Mouse (Mus musculus) heart, embryonic 16.5 days (tissue): ENCODE measurements around the gene Ddx42. TPM values are rescaled to one million over a fixed set of nuclear protein-coding genes. Genes with fewer than 3 reads are reported as not detected.
"Not testable (repeated sequence)": the region's sequence is repeated elsewhere in the genome, so short reads cannot be mapped to it uniquely, and the experiment has no call there.

Experiments
- ATAC-seq: fragments of 200-750 bp; cut with Nextera tagmentation; replicated peaks from 2 replicates; pipeline ENCODE4 v1.8.0; 2017; ENCODE audit warnings: moderate number of reproducible peaks; ENCODE audit not compliant: insufficient read depth, low FRiP score; ENCODE audit errors: extremely low read depth
- H3K27ac ChIP-seq: fragments of 300-500 bp; sonication (generic); 2 replicates; pipeline ENCODE4 v1.5.1; 2014; ENCODE audit warnings: mild to moderate bottlenecking, low read length, control low read depth, moderate library complexity
- H3K27me3 ChIP-seq: fragments of 300-500 bp; sonication (generic); 2 replicates; pipeline ENCODE4 v1.6.1; 2014; ENCODE audit warnings: low read length, mixed read lengths; ENCODE audit not compliant: control insufficient read depth, insufficient read depth
- H3K36me3 ChIP-seq: fragments of 300-500 bp; sonication (generic); 2 replicates; pipeline ENCODE4 v1.6.1; 2014; ENCODE audit not compliant: control insufficient read depth, insufficient read depth
- H3K4me1 ChIP-seq: fragments of 300-500 bp; sonication (generic); 2 replicates; pipeline ENCODE4 v1.6.1; 2014; ENCODE audit warnings: low read length, mixed read lengths; ENCODE audit not compliant: control insufficient read depth, insufficient read depth
- H3K4me2 ChIP-seq: fragments of 300-500 bp; sonication (generic); 2 replicates; pipeline ENCODE4 v1.6.1; 2014; ENCODE audit warnings: low read depth, mild to moderate bottlenecking, control low read depth, low read length
- H3K4me3 ChIP-seq: fragments of 300-500 bp; sonication (generic); 2 replicates; pipeline ENCODE4 v1.5.1; 2014; ENCODE audit warnings: mild to moderate bottlenecking, control low read depth, low read length
- H3K9ac ChIP-seq: fragments of 300-500 bp; sonication (generic); 2 replicates; pipeline ENCODE4 v1.6.1; 2014; ENCODE audit warnings: low read length, control low read depth
- H3K9me3 ChIP-seq: fragments of 300-500 bp; sonication (generic); replicated peaks from 2 replicates; pipeline ENCODE4 v1.6.1; 2016; ENCODE audit warnings: low read length; ENCODE audit not compliant: control insufficient read depth
- WGBS: fragments of 180-500 bp; shearing (Covaris S2); extraction: QIAGEN DNeasy Blood & Tissue Kit; methylation state at CpG from one replicate; pipeline ENCODE4 v1.1.7; 2014; 5-methylcytosine and 5-hydroxymethylcytosine counted together
- polyA plus RNA-seq: library from polyadenylated mRNA; unstranded; fragments of >200 nt; fragmentation: Nextera tagmentation; extraction: Ambion mirVana; gene quantifications from 2 replicates; pipeline ENCODE4 v1.2.1, GENCODE M21; 2015

Ddx42 gene
- polyA plus RNA-seq, 1 experiment from 2014 or later: 46.5 TPM

DNA sequence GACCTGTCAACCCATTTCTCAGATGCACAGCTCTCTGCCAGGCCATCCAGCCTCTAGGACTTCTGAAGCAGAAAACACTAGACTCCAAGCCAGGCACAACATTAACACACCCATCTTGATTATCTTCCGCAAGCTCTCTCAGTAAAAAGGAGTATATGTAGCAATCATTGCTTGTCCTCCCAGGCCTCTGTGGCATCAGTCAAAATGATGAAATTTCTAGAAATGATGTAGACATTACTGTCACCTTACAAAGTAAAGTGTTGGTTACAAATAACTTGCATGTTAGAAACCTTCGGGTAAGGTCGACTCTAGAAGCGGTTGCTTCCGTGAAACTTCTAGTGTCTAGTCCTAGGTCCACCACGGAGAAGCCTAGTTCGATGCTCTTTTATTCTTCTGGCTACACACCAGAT, 1.3 kb upstream of the Ddx42 start:
- Histone ChIP-seq H3K9me3 (no peaks in the 10 kb centered on the region), H3K4me3 (peak overlapping the region; percentile 99), H3K27ac (peak overlapping the region; percentile 98), H3K36me3 (peaks cover 14% of the 10 kb centered on the region), H3K4me1 (peaks cover 33% of the 10 kb centered on the region), H3K27me3 (no peaks in the 10 kb centered on the region), H3K4me2 (peak overlapping the region; percentile 82), H3K9ac (peak overlapping the region; percentile 82)
- 19% methylated on average over 7 of the region's 7 CpGs for WGBS
- ATAC-seq: no peak

DNA sequence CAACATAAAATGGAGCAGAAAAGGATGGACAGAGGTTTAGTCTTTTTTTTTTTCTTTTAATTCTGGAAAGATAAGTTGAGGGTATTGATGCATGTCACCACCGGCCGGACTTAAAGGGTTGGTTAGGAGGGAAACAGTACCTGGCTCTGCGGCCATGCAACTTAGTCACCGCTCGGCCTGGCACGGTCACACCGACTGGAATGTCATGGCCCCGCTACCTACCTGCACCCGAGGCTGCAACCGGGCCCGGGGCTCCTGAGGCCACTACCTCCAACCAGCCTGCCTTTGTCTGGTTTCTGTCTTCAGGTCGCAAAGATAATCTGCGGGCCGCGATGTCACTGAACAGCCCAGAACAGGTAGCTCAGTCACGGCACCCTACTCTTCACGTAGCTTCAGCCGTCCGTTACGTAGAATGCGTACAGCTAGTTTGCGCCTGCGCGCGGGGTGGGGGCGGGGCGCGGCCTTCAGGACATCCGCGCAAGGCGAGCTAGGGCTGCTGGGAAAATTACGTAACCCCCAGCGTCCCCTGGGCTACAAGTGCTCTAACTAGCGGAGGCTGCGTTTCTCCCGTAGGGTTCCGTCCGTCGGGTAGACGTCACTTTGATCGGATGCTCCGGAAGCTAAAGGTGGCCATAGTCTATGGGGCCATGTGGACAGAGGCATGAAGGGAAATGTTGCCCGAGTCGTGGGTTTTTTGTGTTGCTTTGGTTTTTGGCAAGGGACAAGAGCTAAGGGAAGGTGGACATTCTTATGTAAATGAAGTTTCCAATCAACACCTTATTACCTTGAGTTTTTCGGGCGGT, 598 bp upstream of the Ddx42 start, which contains the start of gene Ccdc47:
Ccdc47 (minus strand) TSS at position 418 of the 803 bp plus-strand sequence.
- Histone ChIP-seq H3K9ac (peak within 1 kb of the TSS; percentile 99), H3K27me3 (no peaks in the 10 kb centered on the region), H3K9me3 (no peaks in the 10 kb centered on the region), H3K27ac (peak within 1 kb of the TSS; percentile 98), H3K4me1 (peaks cover 33% of the 10 kb centered on the region), H3K4me3 (peak within 1 kb of the TSS; percentile 99), H3K4me2 (peak within 1 kb of the TSS; percentile 82), H3K36me3 (peaks cover 8% of the 10 kb centered on the region)
- ATAC-seq: peak; percentile 97
- under 1% methylated on average over 46 of the region's 46 CpGs for WGBS

DNA sequence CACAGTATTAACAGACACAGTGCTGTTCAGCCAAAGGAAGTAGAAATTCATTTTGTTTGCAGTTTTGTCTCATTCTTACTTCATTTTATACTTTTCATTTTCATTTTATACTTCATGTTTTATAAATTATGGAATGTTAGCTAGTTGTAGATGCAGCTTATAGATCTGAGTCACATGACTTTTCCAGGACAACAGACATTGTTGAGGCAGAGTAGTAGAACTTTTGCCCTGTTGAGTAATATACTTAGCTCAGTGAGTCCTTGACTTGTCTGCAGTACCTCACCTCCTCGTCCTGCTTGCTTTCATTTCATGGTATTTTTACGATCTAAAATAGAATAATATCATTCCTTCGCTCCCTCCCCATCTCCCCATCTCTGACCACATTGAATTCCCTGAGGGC, 3.9 kb downstream of the Ddx42 start:
- Histone ChIP-seq H3K9me3 (no peaks in the 10 kb centered on the region), H3K4me3 (no peak overlapping the region), H3K4me1 (peaks cover 13% of the 10 kb centered on the region), H3K27ac (no peak overlapping the region), H3K27me3 (no peaks in the 10 kb centered on the region), H3K4me2 (no peak overlapping the region), H3K9ac (no peak overlapping the region), H3K36me3 (peaks cover 8% of the 10 kb centered on the region)
- no peak for ATAC-seq
- 92% methylated on average over 3 of the region's 3 CpGs for WGBS

DNA sequence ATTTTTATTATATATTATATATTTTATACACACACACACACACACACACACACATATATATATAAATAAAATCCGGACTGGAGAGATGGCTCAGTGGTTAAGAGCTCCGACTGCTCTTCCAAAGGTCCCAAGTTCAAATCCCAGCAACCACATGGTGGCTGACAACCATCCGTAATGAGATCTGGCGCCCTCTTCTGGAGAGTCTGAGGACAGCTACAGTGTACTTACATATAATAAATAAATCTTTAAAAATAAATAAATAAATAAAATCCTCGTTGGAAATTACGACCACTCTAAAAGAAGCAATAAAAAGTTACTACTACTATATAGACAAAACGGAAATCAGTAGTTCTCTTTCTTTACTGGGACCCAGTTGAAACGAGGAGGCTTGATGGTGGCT, 17.3 kb downstream of the Ddx42 start:
- not testable (repeated sequence) for H3K4me1 ChIP-seq, H3K4me2 ChIP-seq, H3K9me3 ChIP-seq, H3K4me3 ChIP-seq, H3K27ac ChIP-seq, H3K9ac ChIP-seq, H3K27me3 ChIP-seq, ATAC-seq
- 84% methylated on average over 8 of the region's 8 CpGs for WGBS
- H3K36me3 ChIP-seq: peaks cover 50% of the 10 kb centered on the region

DNA sequence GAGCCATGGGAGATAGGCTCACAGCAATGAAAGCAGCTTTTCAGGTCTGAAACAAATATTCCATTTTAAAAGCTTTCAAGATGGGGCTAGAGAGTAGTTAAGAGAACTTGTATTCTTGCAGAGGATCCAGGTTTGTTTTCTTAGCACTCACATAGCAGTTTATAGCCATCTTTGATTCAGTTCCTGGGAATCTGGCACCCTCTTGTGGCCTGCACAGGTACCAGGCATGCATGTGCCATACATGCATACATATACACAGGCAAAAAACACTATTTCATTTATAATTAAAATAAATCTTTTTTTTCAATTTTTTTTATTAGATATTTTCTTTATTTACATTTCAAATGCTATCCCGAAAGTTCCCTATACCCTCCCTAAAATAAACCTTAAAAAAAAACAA, 30.1 kb downstream of the Ddx42 start:
- Histone ChIP-seq H3K4me2 (no peak overlapping the region), H3K4me1 (no peaks in the 10 kb centered on the region), H3K9me3 (peaks cover 4% of the 10 kb centered on the region; the same call in 1 of the 2 replicates), H3K27me3 (no peaks in the 10 kb centered on the region), H3K36me3 (peaks cover 85% of the 10 kb centered on the region), H3K27ac (no peak overlapping the region), H3K4me3 (no peak overlapping the region), H3K9ac (no peak overlapping the region)
- ATAC-seq: no peak
- WGBS: 89% methylated on average over 1 of the region's 1 CpGs

DNA sequence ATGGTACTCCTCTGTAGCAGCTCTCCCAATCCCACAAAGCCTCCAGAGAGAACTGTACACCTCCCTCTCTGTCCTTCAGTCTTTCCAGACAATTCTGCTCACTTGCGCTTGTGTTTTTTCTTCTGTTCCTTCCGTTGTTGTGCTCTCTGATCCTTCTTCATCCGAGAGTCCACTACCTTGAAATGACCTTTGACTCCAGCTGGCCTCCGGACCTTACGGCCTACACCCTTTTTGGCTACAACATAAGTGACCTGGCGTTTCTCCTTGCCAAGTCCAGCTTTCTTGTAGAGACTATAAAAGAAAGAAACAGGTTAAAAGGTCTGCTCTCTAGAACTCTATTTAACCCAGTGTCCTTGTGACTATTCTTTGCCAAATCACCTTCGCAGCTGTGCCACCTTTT, 32.6 kb downstream of the Ddx42 start:
- no peak overlapping the region for H3K27ac ChIP-seq
- no peak overlapping the region for H3K9ac ChIP-seq
- WGBS: 87% methylated on average over 7 of the region's 7 CpGs
- no peak overlapping the region for H3K4me3 ChIP-seq
- peaks cover 78% of the 10 kb centered on the region for H3K36me3 ChIP-seq
- H3K4me1 ChIP-seq: no peaks in the 10 kb centered on the region
- ATAC-seq: no peak
- H3K9me3 ChIP-seq: peaks cover 4% of the 10 kb centered on the region; the same call in 1 of the 2 replicates
- no peak overlapping the region for H3K4me2 ChIP-seq
- H3K27me3 ChIP-seq: no peaks in the 10 kb centered on the region

DNA sequence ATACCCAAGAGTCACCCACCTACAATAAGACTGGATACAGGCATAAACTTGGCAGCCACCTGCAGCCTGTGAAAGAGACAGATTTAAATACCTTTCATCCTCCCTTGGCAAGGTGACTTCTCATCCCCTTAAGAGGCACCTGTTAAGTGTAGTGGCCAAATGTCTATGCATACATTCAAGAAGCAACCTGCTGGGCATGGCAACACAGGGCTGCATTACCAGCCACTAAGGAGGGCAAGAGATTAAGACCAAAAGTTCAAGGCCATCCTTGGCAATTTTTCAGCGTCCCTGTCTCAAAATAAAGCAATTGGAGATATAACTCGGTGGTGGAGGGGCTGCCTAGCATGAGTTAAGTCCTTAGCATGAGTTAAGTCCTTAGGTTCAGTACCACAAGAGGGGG, 38.0 kb downstream of the Ddx42 start:
- 10% methylated on average over 2 of the region's 2 CpGs for WGBS
- peak overlapping the region; percentile 94 for H3K9ac ChIP-seq
- no peaks in the 10 kb centered on the region for H3K9me3 ChIP-seq
- H3K27ac ChIP-seq: no peak overlapping the region; the same call in 1 of the 2 replicates
- H3K4me2 ChIP-seq: peak overlapping the region; percentile 100
- peaks cover 13% of the 10 kb centered on the region for H3K4me1 ChIP-seq
- peak overlapping the region; percentile 94 for H3K4me3 ChIP-seq
- peaks cover 41% of the 10 kb centered on the region for H3K36me3 ChIP-seq
- no peak for ATAC-seq
- no peaks in the 10 kb centered on the region for H3K27me3 ChIP-seq

DNA sequence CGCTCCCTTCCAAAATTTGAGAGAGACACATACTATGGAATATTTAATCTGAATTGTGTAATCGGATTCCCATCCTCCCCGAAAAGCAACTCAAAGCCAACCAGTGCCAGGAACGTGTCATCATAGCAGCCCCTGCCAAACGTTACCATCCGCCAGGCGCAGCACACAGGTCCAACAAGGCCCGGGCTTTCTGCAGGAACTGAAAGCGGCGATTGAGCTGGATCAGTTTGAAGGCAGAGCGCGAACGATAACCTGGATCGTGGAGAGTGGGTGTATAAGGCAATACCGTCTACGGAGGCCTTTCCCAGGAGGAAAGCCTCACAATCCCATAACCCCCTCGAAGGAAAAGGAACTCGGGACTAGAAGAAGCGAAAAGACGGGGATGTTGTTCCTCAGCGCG, 38.4 kb downstream of the Ddx42 start:
- peak overlapping the region; percentile 100 for H3K4me2 ChIP-seq
- peak overlapping the region; percentile 94 for H3K9ac ChIP-seq
- no peak for ATAC-seq
- H3K27ac ChIP-seq: peak overlapping the region; percentile 85
- H3K4me3 ChIP-seq: peak overlapping the region; percentile 94
- no peaks in the 10 kb centered on the region for H3K27me3 ChIP-seq
- 2% methylated on average over 22 of the region's 22 CpGs for WGBS
- peaks cover 13% of the 10 kb centered on the region for H3K4me1 ChIP-seq
- no peaks in the 10 kb centered on the region for H3K9me3 ChIP-seq
- peaks cover 37% of the 10 kb centered on the region for H3K36me3 ChIP-seq

DNA sequence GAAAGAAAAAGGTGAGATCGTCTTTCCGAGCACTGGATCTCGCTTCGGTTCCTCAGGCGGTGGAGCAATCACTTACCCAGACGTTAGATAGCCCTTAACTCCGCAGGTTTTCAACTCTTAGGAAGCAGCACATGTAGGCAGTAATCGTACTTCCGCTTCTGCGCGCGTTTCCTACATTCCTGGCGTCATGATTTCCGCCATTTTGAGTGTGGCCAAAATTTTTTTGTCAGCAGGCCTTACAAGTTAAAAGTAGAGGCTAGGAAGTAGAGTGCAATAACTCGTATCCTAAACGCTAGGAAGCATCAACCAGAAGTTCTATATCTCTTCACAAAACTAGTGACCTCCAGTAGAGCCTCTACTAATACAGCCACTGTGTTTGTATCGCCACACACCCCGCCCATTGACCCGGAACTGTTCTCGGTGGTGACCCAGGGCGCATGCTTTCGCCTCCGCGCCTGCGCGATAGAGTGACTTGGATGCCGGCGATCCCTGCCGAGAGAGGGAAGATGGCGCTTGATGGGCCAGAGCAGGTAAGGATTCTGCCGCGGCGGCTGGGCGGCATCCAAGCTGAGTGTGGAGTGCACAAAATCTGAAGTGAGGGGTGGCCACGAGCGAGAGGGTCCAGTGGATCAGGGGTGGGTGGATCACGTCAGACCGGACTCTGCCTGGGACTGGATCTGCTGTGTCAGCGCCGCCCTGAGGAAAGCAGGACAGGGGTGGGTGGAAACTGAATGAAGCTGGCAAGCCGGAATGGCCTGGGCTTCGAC, 39.1 kb downstream of the Ddx42 start, which contains the start of the genes Ftsj3 and Psmc5:
Ftsj3 (minus strand) TSS at position 395 of the 767 bp plus-strand sequence.
Psmc5 (plus strand) TSS at position 470 of the 767 bp plus-strand sequence.
- H3K4me3 ChIP-seq: peak within 1 kb of the TSS; percentile 94
- peaks cover 35% of the 10 kb centered on the region for H3K36me3 ChIP-seq
- H3K27ac ChIP-seq: peak within 1 kb of the TSS; percentile 85
- H3K4me1 ChIP-seq: peaks cover 13% of the 10 kb centered on the region
- H3K4me2 ChIP-seq: peak within 1 kb of the TSS; percentile 100
- no peaks in the 10 kb centered on the region for H3K27me3 ChIP-seq
- no peaks in the 10 kb centered on the region for H3K9me3 ChIP-seq
- peak; percentile 96 for ATAC-seq
- H3K9ac ChIP-seq: peak within 1 kb of the TSS; percentile 94
- WGBS: under 1% methylated on average over 42 of the region's 42 CpGs
